Mouse (Mus musculus) heart, embryonic 11.5 days (tissue): ENCODE measurements at regions not wholly inside any gene's neighbourhood (a gene's known extent, or its start where the extent isn't known, plus 50 kb on each side); places are given as distances from the start of the nearest gene placed in this dataset.

Source experiments
- ATAC-seq: fragments of 200-750 bp; cut with Nextera tagmentation; replicated peaks from 2 replicates; pipeline ENCODE4 v1.8.0; 2017; ENCODE audit warnings: moderate library complexity; ENCODE audit not compliant: insufficient number of reproducible peaks, low FRiP score, low TSS enrichment
- H3K27ac ChIP-seq: fragments of 300-500 bp; sonication (generic); 2 replicates; pipeline ENCODE4 v1.5.1; 2014; ENCODE audit warnings: mild to moderate bottlenecking, low read depth, low read length
- H3K27me3 ChIP-seq: fragments of 300-500 bp; sonication (generic); 2 replicates; pipeline ENCODE4 v1.6.1; 2014; ENCODE audit warnings: mild to moderate bottlenecking, low read length, mixed read lengths; ENCODE audit not compliant: control insufficient read depth, insufficient read depth
- H3K36me3 ChIP-seq: fragments of 300-500 bp; sonication (generic); 2 replicates; pipeline ENCODE4 v1.6.1; 2014; ENCODE audit warnings: mild to moderate bottlenecking, low read length, moderate library complexity, mixed read lengths; ENCODE audit not compliant: control insufficient read depth, insufficient read depth
- H3K4me1 ChIP-seq: fragments of 300-500 bp; sonication (generic); 2 replicates; pipeline ENCODE4 v1.6.1; 2014; ENCODE audit warnings: low read length; ENCODE audit not compliant: control insufficient read depth, insufficient read depth
- H3K4me2 ChIP-seq: fragments of 300-500 bp; sonication (generic); 2 replicates; pipeline ENCODE4 v1.6.1; 2014; ENCODE audit warnings: mild to moderate bottlenecking, moderate library complexity
- H3K4me3 ChIP-seq: fragments of 300-500 bp; sonication (generic); 2 replicates; pipeline ENCODE4 v1.5.1; 2014; ENCODE audit warnings: low read depth, low read length
- H3K9ac ChIP-seq: fragments of 300-500 bp; sonication (generic); 2 replicates; pipeline ENCODE4 v1.6.1; 2014; ENCODE audit warnings: mild to moderate bottlenecking, low read depth, low read length, moderate library complexity
- H3K9me3 ChIP-seq: fragments of 300-500 bp; sonication (generic); replicated peaks from 2 replicates; pipeline ENCODE4 v1.6.1; 2016; ENCODE audit warnings: low read length; ENCODE audit not compliant: control insufficient read depth
- WGBS: fragments of 180-500 bp; shearing (Covaris S2); extraction: QIAGEN DNeasy Blood & Tissue Kit; methylation state at CpG from one replicate; pipeline ENCODE4 v1.1.7; 2014; ENCODE audit not compliant: insufficient replicate concordance; 5-methylcytosine and 5-hydroxymethylcytosine counted together

DNA sequence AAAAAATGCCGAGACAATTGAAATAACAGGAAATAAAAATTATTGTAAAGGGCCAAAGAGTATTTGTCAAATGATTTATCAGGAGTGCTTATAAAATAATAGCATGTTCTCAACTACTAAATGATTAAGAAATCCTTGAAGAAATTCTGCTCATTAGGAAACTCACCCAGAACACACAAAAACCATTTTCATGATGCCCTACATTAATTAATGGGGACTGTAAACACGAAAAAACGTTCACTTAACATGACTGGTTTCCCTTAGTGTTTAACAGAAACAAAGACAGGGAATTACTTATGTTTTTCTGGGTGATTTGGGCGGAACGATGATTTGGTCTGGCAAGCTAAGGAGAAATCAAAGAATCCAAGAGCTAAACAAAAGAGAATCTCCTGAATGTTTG is 278.1 kb downstream of the Tox3 start:
- no peak for ATAC-seq
- Histone ChIP-seq H3K9me3 (no peaks in the 10 kb centered on the region), H3K9ac (no peak overlapping the region), H3K4me2 (no peak overlapping the region), H3K4me3 (no peak overlapping the region), H3K27me3 (no peaks in the 10 kb centered on the region), H3K4me1 (0 out of 2 replicates have a peak, but pooled peaks cover 5% of the 10 kb centered on the region), H3K27ac (no peak overlapping the region), H3K36me3 (no peaks in the 10 kb centered on the region)
- WGBS, result 79% methylated on average over 5 of the region's 5 CpGs

DNA sequence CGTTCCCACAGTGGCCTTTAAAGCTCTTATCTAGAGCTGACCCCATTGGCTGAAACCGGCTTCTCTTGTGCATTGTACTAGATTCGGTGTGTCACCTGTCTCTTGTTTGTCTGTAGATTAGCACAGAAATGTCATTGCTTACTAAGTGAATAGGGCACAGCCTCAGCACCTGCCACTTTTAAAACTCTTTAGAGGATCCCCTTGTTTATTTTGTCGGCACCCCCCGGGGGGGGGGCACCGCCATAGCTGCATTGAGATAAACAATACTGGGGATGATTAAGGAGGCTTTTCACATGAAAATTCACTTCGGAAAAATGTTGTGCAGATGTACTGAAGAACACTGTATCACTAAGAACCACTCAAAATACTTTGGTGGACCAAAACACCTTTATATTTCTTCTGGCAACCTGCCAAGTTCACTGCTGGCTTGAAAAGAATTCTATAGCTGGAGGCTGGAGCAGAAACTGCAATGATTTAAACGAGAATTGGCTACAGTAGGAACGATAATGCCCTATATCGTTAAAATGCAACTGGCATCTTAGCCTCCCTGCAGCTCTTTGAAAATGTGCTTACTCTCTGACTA is 278.6 kb downstream of the Tox3 start:
- no peak for ATAC-seq
- 0 out of 2 replicates have a peak, but pooled peaks cover 5% of the 10 kb centered on the region for H3K4me1 ChIP-seq
- H3K4me3 ChIP-seq, result peak overlapping the region; percentile 10; the same call in 1 of the 2 replicates
- WGBS, result 23% methylated on average over 10 of the region's 10 CpGs
- H3K4me2 ChIP-seq, result peak overlapping the region; percentile 50
- no peaks in the 10 kb centered on the region for H3K27me3 ChIP-seq
- no peak overlapping the region for H3K9ac ChIP-seq
- H3K9me3 ChIP-seq, result no peaks in the 10 kb centered on the region
- H3K36me3 ChIP-seq, result no peaks in the 10 kb centered on the region
- H3K27ac ChIP-seq, result no peak overlapping the region

- no peak overlapping the region for H3K4me2 ChIP-seq
- no peak for ATAC-seq
- H3K9ac ChIP-seq, result no peak overlapping the region
- no peaks in the 10 kb centered on the region for H3K27me3 ChIP-seq
- no peak overlapping the region for H3K4me3 ChIP-seq
- no peaks in the 10 kb centered on the region for H3K9me3 ChIP-seq
- no peaks in the 10 kb centered on the region for H3K36me3 ChIP-seq
- 84% methylated on average over 4 of the region's 4 CpGs for WGBS
- H3K4me1 ChIP-seq, result 0 out of 2 replicates have a peak, but pooled peaks cover 5% of the 10 kb centered on the region
- no peak overlapping the region for H3K27ac ChIP-seq
Observed at GRCm38 (mm10) chr8:90068441-90068840, 279.7 kb downstream of the Tox3 start.

GRCm38 (mm10) chr8:90064381-90064780 is 283.8 kb downstream of the Tox3 start:
- WGBS, result 68% methylated on average over 6 of the region's 6 CpGs
- no peaks in the 10 kb centered on the region for H3K9me3 ChIP-seq
- no peak overlapping the region for H3K27ac ChIP-seq
- H3K4me3 ChIP-seq, result no peak overlapping the region
- H3K4me1 ChIP-seq, result 0 out of 2 replicates have a peak, but pooled peaks cover 1% of the 10 kb centered on the region
- no peaks in the 10 kb centered on the region for H3K36me3 ChIP-seq
- H3K4me2 ChIP-seq, result no peak overlapping the region
- ATAC-seq, result no peak
- no peaks in the 10 kb centered on the region for H3K27me3 ChIP-seq
- H3K9ac ChIP-seq, result no peak overlapping the region

GRCm38 (mm10) chr8:90063291-90063690 is 284.9 kb downstream of the Tox3 start:
- WGBS, result 79% methylated on average over 1 of the region's 1 CpGs
- no peak for ATAC-seq

DNA sequence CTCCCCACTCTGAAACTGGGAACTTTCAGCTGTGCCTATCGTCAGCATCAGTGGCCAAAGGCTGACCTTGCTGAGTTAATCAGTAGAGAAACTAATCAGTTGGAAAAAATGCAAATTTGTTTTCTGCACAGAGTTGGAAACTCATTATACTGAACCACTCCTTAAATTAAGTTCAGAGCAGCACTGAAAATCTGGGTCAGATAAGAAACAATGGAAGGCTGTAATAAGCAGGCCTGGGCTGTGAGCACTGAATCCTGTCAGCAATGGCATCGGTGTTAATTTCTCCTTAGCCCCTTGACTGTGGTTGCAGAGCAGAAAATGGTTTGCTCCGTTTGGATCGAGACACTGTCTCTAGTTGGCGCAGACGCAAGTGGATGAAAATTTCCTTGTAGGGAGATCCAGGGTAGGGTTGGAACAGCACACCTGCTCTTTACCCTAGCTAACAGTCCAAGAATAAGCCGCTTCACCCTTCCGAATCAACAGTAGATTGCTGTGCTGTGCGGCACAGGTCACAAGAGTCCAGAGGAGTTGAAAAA is 289.4 kb downstream of the Tox3 start:
- H3K4me1 ChIP-seq, result no peaks in the 10 kb centered on the region
- no peak for ATAC-seq
- no peak overlapping the region for H3K4me3 ChIP-seq
- H3K9me3 ChIP-seq, result no peaks in the 10 kb centered on the region
- H3K27me3 ChIP-seq, result no peaks in the 10 kb centered on the region
- no peak overlapping the region for H3K4me2 ChIP-seq
- WGBS, result 79% methylated on average over 9 of the region's 9 CpGs
- H3K9ac ChIP-seq, result no peak overlapping the region
- H3K36me3 ChIP-seq, result no peaks in the 10 kb centered on the region
- no peak overlapping the region for H3K27ac ChIP-seq

More at GRCm38 (mm10) chr8:90063291-90063690, 284.9 kb downstream of the Tox3 start:
- H3K9ac ChIP-seq, result no peak overlapping the region
- H3K27ac ChIP-seq, result no peak overlapping the region
- no peaks in the 10 kb centered on the region for H3K9me3 ChIP-seq
- no peak overlapping the region for H3K4me2 ChIP-seq
- H3K4me3 ChIP-seq, result no peak overlapping the region
- no peaks in the 10 kb centered on the region for H3K36me3 ChIP-seq
- no peaks in the 10 kb centered on the region for H3K27me3 ChIP-seq
- H3K4me1 ChIP-seq, result no peaks in the 10 kb centered on the region

DNA sequence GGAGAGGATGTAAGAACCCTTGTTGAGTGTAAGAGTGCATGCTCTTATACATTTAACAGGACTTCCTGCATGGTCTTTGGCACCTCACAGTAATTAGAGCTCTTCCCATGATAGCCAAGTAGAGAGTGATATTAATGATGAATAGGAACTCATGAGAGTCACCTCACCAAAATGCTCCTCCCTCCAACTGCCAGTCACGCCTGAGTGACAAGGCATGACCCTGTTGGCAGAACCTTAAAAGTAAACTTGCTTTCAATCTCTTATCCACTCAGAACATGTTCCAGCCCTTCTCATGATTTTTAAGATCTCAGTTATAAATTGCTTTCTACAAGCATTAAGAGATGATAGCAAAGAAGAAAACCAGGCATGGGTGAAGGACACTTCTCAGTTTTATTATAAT is 291.8 kb downstream of the Tox3 start:
- Histone ChIP-seq H3K4me2 (no peak overlapping the region), H3K9ac (no peak overlapping the region), H3K27ac (no peak overlapping the region), H3K27me3 (no peaks in the 10 kb centered on the region), H3K4me1 (no peaks in the 10 kb centered on the region), H3K4me3 (no peak overlapping the region), H3K36me3 (no peaks in the 10 kb centered on the region), H3K9me3 (no peaks in the 10 kb centered on the region)
- 79% methylated on average over 1 of the region's 1 CpGs for WGBS
- ATAC-seq, result no peak

GRCm38 (mm10) chr8:90046779-90047178 is 301.4 kb downstream of the Tox3 start:
- no peak overlapping the region for H3K27ac ChIP-seq
- no peaks in the 10 kb centered on the region for H3K9me3 ChIP-seq
- ATAC-seq, result no peak
- H3K9ac ChIP-seq, result no peak overlapping the region
- no peak overlapping the region for H3K4me2 ChIP-seq
- H3K36me3 ChIP-seq, result no peaks in the 10 kb centered on the region
- no peak overlapping the region for H3K4me3 ChIP-seq
- 43% methylated on average over 9 of the region's 9 CpGs for WGBS
- H3K27me3 ChIP-seq, result no peaks in the 10 kb centered on the region
- H3K4me1 ChIP-seq, result no peaks in the 10 kb centered on the region

DNA sequence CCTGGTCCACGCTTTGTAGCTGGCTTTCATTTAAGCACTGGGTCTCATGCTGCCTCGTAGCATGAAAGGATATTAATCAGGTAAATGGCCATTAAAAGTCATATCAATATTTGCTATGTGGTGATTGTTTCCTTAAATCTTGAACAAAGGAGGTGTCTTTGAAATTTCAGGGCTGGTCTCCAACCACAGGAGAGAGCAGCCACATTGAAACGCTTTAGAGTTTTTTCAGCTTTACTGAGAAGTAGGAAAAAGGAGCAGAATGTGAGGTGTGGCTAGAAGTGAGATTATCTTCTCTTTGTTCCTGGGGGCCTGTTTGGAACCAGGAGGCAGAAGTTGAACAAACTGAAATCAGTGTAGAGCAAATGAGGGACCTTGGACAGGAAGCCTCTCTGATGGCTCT is 311.7 kb downstream of the Tox3 start:
- Histone ChIP-seq H3K4me3 (no peak overlapping the region), H3K27me3 (no peaks in the 10 kb centered on the region), H3K27ac (no peak overlapping the region), H3K4me1 (no peaks in the 10 kb centered on the region), H3K4me2 (no peak overlapping the region), H3K36me3 (no peaks in the 10 kb centered on the region), H3K9me3 (no peaks in the 10 kb centered on the region), H3K9ac (no peak overlapping the region)
- WGBS, result 73% methylated on average over 3 of the region's 3 CpGs
- ATAC-seq, result no peak
